Mouse (Mus musculus) telencephalon, adult 2 months (tissue): ENCODE measurements at regions not wholly inside any gene's neighbourhood (a gene's known extent, or its start where the extent isn't known, plus 50 kb on each side); places are given as distances from the start of the nearest gene placed in this dataset.

Experiments
- DNase-seq: peaks from one replicate; pipeline ENCODE4 v3.0.0-alpha.2; 2011; ENCODE audit warnings: low read depth, low spot score

DNA sequence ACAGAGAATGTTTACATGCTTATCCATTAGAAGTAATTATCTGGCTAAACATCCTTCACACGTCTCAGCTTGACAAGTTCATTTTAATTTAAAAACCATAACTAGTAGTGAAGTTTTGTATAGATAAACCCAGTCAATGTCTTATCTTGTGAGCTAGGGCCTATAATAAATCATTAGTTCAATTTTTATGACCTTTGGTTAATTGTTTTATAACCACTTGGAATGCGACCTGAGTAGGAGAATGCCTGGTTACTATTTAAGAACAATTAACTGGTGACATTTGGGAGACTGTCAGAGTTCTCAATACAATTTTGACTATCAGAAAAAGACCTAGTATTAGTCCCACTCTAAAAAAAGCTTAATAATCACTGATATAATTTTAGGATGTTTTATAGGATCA is 813.6 kb downstream of the Gm9008 start:
- no peak for DNase-seq

DNA sequence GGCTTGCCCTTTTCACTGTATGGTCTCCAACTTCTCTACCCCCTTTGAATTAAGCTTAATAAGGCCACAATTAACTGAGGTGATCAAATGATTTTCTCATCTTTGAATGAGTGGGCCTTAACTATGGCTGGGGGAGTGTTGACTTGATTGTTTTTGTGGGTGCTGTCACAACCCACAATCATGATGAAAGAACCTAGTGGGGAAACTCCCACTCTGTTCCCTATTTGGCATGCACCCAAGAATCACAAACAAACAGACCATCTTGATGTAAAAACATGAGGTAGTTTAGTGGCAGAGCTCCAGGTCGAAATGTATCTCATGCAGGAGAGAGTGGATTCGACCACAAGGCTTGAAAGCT is 853.2 kb downstream of the Gm9008 start:
- no peak for DNase-seq

DNA sequence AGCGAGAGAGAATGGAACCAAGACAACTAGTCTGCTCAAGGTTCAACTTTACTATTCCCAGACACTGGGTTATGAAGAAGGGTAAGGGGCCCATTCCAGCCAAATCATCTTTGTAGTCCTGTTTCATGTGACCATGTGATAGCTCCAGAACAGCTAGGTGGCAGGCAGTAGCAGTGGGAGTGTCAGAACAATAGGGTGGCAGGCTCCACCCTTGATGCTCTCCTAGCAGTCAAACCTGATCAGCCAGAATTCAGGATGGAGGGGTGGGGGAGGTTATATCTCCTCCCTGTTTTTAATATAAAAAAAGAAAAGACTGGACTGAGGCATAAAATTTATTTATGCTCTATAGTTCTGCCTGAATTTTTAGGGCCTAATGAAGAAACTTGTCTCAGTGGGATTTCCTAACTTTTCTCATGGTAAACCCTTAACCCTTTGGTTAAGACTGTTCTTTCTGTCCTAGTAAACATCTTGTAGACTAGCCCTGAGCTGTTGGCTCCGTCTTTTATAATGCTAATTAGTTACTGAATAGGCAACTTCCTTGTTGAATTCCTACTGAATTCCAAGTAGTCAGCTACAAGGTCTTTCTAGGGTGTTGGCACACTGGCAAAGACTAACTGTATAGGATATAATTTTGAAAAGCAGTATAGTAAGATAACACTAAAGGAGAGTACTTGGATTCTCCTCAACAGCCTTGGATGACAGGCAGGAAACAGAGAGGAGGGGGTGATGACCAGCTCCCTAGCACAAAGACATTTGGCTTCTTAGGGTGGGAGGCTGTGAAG is 853.8 kb downstream of the Gm9008 start:
- no peak for DNase-seq

DNA sequence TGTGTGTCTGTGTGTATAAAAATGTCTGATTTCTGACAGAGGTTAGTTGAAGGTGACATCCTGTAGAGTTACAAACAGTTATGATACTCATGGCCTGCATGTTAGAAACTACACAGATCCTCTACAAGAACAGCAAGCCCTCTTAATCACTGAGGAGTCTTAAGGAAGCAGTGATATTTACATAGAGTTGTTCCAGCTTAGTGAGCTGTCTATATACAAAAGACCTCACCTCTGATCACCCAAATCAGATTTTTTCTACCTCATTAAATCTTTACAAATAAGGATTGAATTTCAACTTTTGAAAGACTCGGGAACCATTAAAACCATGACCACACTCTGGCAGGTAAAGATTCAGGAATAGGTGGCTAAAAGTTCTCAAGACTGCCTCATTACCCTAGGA is 861.5 kb downstream of the Gm9008 start:
- DNase-seq = no peak

DNA sequence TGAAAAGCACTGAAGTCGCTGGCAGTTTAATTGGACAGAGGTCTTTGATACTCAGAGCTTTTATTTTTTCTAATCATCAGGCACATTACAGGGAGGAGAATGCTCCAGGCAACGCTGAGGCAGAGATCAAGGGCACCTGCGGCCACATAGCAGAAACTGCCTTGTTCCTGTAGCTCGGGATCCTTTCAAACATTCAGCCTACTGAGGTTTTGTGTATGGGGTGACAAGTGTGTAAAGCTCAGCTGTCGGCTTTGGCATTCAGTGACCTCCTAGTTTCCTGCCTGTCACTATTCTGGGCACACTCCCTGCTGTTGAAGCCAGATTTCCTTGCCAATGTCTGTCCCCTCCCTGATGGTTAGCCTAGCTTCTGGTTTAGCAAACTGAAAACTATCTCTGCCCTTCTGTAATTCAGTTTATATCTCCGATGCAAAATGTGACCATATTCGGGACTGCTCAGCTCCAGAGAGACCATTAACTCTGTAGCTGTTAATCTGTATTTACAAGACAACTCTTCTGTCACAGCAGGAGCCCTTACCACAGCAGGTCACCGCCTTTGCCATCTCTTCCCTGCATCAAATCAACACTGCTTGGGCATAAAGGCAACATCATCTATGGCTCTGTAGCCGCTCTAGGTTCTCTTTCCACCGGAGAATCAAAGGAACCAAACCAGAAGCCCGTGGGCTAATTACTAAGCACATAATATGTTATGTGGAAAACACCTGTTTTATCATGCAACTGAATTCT is 894.9 kb downstream of the Gm9008 start:
- DNase-seq = peak; percentile 6

DNA sequence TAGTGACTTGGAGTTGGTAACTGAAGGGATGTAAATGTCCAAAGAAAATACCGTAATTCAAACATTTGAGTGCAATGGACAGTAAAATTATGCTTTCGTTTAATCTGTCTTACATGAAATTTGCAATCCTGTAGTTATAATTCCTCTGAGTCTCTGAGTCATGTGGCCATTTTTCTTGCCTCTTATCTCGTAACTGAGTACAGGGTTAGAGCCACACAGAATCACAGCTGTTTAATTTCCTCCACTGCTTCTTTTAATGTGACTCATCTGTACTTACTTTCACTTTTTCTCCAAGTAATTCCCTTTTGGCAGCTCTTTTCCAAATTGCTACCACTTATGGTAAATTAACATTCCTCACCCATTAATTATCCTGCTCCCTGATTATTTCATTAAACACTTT is 939.2 kb downstream of the Gm9008 start:
- DNase-seq = no peak

DNA sequence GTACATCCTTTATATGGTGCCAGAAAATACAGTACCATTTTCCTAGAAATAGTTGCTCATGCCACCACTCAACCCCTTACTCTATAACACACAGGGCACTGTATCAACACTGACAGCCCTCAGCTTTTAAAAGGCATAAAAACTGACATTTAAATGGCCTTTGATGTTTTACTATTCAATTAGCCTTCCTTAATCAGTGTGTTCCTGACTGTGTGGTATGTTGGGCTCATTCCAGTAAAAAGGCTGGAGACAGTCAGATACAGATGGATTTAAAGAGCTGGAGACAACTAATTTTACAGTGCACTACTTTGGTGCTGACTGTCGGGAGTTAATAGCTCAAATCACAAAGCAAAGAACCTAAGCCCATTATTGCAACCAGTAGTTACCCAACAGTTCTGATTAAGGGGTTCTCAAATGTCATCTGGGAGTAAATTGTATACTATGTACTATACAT is 955.3 kb downstream of the Gm9008 start:
- peak; percentile 1 for DNase-seq

DNA sequence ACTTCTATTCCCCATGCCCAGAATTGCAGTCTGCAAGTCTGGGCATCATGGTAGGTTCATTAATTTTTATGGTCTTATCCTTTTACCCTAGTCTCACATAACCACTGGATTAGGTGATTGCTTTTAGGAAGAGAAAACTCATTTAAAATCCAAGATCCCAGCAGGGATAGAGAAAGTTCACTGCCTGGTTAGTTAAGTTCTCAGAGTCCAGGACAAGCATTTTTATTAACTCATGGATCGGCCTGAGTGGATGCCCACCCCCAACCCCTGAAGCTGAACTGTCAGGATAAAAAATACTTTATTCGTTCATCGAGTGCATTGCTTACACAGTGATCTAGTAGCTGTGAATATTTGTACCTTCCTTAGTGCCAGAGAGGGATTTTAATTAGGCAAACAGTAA is 957.9 kb downstream of the Gm9008 start:
- no peak for DNase-seq
